Mouse (Mus musculus) heart, adult 2 months (tissue): ENCODE results near the gene Pde11a. TPM values are rescaled to one million over a fixed set of nuclear protein-coding genes. Genes with fewer than 3 reads are reported as not detected.

Experiments
- DNase-seq, 2 experiments: peaks; one replicate each; pipeline ENCODE4 v3.0.0; 2021
- H3K27ac ChIP-seq: fragments of 200-600 bp; 2 replicates; pipeline ENCODE4 v1.8.1; 2022
- H3K27me3 ChIP-seq: fragments of 200-500 bp; 2 replicates; pipeline ENCODE4 v1.6.1; 2012; ENCODE audit warnings: mild to moderate bottlenecking, low read length, inconsistent platforms, mixed read lengths; ENCODE audit not compliant: control insufficient read depth, insufficient read depth
- H3K36me3 ChIP-seq: fragments of 200-500 bp; 2 replicates; pipeline ENCODE4 v1.6.1; 2012; ENCODE audit warnings: low read length, inconsistent platforms; ENCODE audit not compliant: control insufficient read depth, insufficient read depth
- H3K4me1 ChIP-seq: fragments of 200-500 bp; 2 replicates; pipeline ENCODE4 v1.6.1; 2011; ENCODE audit warnings: low read length; ENCODE audit not compliant: control insufficient read depth, insufficient read depth
- H3K4me3 ChIP-seq: fragments of 200-600 bp; 2 replicates; pipeline ENCODE4 v1.8.1; 2022
- H3K79me2 ChIP-seq: fragments of 200-500 bp; replicated peaks from 2 replicates; pipeline ENCODE4 v1.6.1; 2012; ENCODE audit warnings: mild to moderate bottlenecking, inconsistent platforms, low read length, moderate library complexity, mixed read lengths; ENCODE audit not compliant: control insufficient read depth, insufficient read depth
- H3K9ac ChIP-seq: fragments of 200-500 bp; 2 replicates; pipeline ENCODE4 v1.6.1; 2012; ENCODE audit warnings: low read depth, mild to moderate bottlenecking, control low read depth, inconsistent platforms, low read length, mixed read lengths
- CTCF ChIP-seq: fragments of 200-600 bp; IDR thresholded peaks from 2 replicates; pipeline ENCODE4 v1.8.1; 2022; ENCODE audit warnings: antibody characterized with exemption, mild to moderate bottlenecking, moderate library complexity
- EP300 ChIP-seq: fragments of 200-500 bp; IDR thresholded peaks from 2 replicates; pipeline ENCODE4 v1.6.1; 2011; ENCODE audit warnings: low read depth, low read length, control low read depth; ENCODE audit not compliant: insufficient read depth
- POLR2A ChIP-seq: fragments of 200-500 bp; IDR thresholded peaks from 2 replicates; pipeline ENCODE4 v1.6.1; 2011; ENCODE audit warnings: mild to moderate bottlenecking, low read depth, low read length, control low read depth; ENCODE audit not compliant: insufficient read depth
- WGBS: fragments of 180-500 bp; shearing (Covaris S2); methylation state at CpG from one replicate; pipeline ENCODE4 v1.1.7; 2018; 5-methylcytosine and 5-hydroxymethylcytosine counted together
- intact Hi-C: fragments of 180-260 bp; cut with DNase I; formaldehyde crosslinking; loops from one replicate; pipeline ENCODE4 v1.15.1; 2025
- polyA plus RNA-seq: library from polyadenylated mRNA; depleted of rRNA; stranded (reverse); fragments of >200 nt; gene quantifications from 2 replicates; pipeline ENCODE4 v1.2.3, GENCODE M21; 2012
- total RNA-seq, 2 experiments: library from RNA; stranded (reverse); gene quantifications; 2 replicates each; pipeline ENCODE4 v1.2.3; 2021

Pde11a gene
- total and polyA plus RNA-seq, 3 experiments, result 0.12 to 1.4 (median 1.2) TPM

GRCm38 (mm10) chr2:76162822-76163221, 175.8 kb downstream of the Pde11a start:
- no peak for TF ChIP-seq POLR2A
- TF ChIP-seq EP300, result no peak
- TF ChIP-seq CTCF, result no peak
- Histone ChIP-seq H3K27me3 (no peaks in the 10 kb centered on the region), H3K4me1 (no peaks in the 10 kb centered on the region), H3K4me3 (no peak overlapping the region), H3K36me3 (no peaks in the 10 kb centered on the region), H3K9ac (no peak overlapping the region), H3K27ac (no peak overlapping the region), H3K79me2 (no peaks in the 10 kb centered on the region)
- no peak for DNase-seq
- intact Hi-C loops, result no loop called here
- 75% methylated on average over 4 of the region's 4 CpGs for WGBS

- H3K27ac ChIP-seq, result no peak overlapping the region
- no peaks in the 10 kb centered on the region for H3K4me1 ChIP-seq
- WGBS, result 80% methylated on average over 2 of the region's 2 CpGs
- no peak overlapping the region for H3K4me3 ChIP-seq
- H3K9ac ChIP-seq, result no peak overlapping the region
- H3K36me3 ChIP-seq, result no peaks in the 10 kb centered on the region
- H3K79me2 ChIP-seq, result no peaks in the 10 kb centered on the region
- intact Hi-C loops, result no loop called here
- no peak for TF ChIP-seq CTCF
- TF ChIP-seq EP300, result no peak
- no peak for TF ChIP-seq POLR2A
- no peak for DNase-seq
- H3K27me3 ChIP-seq, result no peaks in the 10 kb centered on the region
Measured at GRCm38 (mm10) chr2:76158973-76159372, 179.6 kb downstream of the Pde11a start.

DNA sequence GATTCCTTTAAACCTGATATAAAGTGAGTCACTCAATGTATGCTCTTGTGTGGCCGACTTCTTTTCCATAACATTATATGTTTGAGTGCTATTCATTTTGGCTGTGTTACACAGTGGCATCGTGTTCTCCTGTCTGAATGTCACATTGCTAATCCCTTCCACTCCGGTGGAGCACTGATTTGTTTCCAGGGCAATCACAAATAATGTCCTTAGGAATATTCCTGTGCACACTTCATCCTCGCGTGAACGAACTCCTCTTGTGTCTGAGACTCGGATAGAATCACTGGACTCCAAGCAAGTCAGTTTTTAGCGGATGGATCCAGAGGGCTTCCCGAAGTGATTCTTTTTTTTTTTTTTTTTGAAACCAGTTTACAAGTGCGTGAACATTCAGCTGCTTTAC, 197.4 kb downstream of the Pde11a start:
- no peak for DNase-seq
- intact Hi-C loops, result no loop called here
- Histone ChIP-seq H3K4me1 (no peaks in the 10 kb centered on the region), H3K27me3 (no peaks in the 10 kb centered on the region), H3K27ac (no peak overlapping the region), H3K79me2 (no peaks in the 10 kb centered on the region), H3K9ac (no peak overlapping the region), H3K36me3 (no peaks in the 10 kb centered on the region), H3K4me3 (no peak overlapping the region)
- TF ChIP-seq POLR2A, result no peak
- TF ChIP-seq CTCF, result no peak
- no peak for TF ChIP-seq EP300
- 76% methylated on average over 10 of the region's 10 CpGs for WGBS

DNA sequence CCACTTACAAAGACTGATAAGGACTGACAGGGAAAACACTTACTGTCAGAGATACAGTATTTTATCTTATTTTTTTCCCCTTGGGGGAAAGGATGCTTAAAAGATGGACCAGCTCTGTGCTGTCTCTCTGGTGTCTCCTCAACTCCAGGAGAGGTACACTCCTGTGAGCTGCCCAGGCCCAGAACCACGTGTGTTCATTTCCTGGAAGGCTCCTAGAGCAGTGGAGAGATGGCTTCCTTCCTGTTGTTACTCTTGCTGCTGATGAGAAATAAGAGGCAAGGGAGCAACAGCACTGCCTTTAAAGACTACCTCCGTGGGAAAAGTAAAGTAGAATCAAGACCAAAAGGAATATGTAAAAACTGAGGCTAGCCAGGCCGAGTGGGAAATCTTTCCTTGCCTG, 205.6 kb downstream of the Pde11a start:
- no peak overlapping the region for H3K27ac ChIP-seq
- TF ChIP-seq CTCF (no peak), POLR2A (no peak), EP300 (no peak)
- H3K79me2 ChIP-seq, result no peaks in the 10 kb centered on the region
- H3K4me1 ChIP-seq, result no peaks in the 10 kb centered on the region
- no peaks in the 10 kb centered on the region for H3K27me3 ChIP-seq
- no peak overlapping the region for H3K9ac ChIP-seq
- H3K36me3 ChIP-seq, result no peaks in the 10 kb centered on the region
- intact Hi-C loops, result no loop called here
- H3K4me3 ChIP-seq, result no peak overlapping the region
- 36% methylated on average over 3 of the region's 3 CpGs for WGBS
- no peak for DNase-seq

DNA sequence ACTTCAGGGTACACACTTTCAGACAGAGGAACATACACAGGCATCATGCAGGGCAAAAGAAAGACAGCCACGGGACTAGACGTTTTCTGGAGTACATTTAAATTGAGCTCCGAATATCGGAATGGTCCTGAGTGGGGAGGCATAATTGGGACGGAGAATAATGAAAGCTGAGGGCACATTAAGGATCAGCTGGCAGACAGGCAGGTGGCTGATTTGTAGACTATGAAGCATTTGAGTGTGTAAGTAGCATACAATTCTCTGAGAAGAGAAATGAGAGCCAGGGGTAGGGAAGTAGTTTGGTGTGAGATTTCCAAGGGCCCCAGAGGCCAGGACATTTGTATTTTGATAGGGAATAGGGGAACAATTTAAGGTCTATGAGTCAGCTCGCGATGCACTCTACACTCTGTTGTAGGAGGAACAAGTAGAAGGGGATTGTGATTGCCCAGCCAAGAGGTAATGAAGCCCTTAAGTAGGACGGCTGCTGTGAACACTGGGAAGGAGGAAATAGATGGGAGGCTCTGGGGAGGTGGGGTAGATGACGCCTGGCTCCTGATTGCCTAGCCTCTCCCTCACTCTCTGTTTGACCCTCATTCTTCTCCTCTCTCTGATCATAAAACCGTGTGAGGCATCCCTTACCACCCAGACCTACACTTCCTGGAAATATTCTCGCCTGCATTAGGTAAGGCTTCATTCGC, 208.5 kb downstream of the Pde11a start:
- Histone ChIP-seq H3K27me3 (no peaks in the 10 kb centered on the region), H3K36me3 (no peaks in the 10 kb centered on the region), H3K4me3 (no peak overlapping the region), H3K4me1 (no peaks in the 10 kb centered on the region), H3K27ac (no peak overlapping the region), H3K9ac (no peak overlapping the region), H3K79me2 (no peaks in the 10 kb centered on the region)
- TF ChIP-seq POLR2A, result no peak
- TF ChIP-seq EP300, result no peak
- no peak for TF ChIP-seq CTCF
- 62% methylated on average over 12 of the region's 12 CpGs for WGBS
- intact Hi-C loops, result loop anchor here (5.0 to 10.0 kb wide), 2 partner anchors 125 to 232 kb away; partner anchors contain the start of gene Cyct
- DNase-seq, result no peak

- Histone ChIP-seq H3K4me3 (no peak overlapping the region), H3K9ac (no peak overlapping the region), H3K36me3 (no peaks in the 10 kb centered on the region), H3K27me3 (no peaks in the 10 kb centered on the region), H3K79me2 (no peaks in the 10 kb centered on the region), H3K4me1 (no peaks in the 10 kb centered on the region), H3K27ac (no peak overlapping the region)
- TF ChIP-seq CTCF (no peak), EP300 (no peak), POLR2A (no peak)
- no peak for DNase-seq
- 25% methylated on average over 8 of the region's 8 CpGs for WGBS
- intact Hi-C loops, result loop anchor here (5.0 to 10.0 kb wide), 2 partner anchors 126 to 233 kb away; partner anchors contain the start of gene Cyct
Measured at GRCm38 (mm10) chr2:76129058-76129437, 209.5 kb downstream of the Pde11a start.
